Mouse (Mus musculus): Measurements from ENCODE around the gene Agr2.

- TF ChIP-seq CTCF (IDR thresholded peaks at IDR 0.05; ENCODE audit: borderline replicate concordance, control insufficient read depth, extremely low read depth, insufficient read depth, low read length, poor library complexity) (no peak), POLR2A (IDR thresholded peaks at IDR 0.05; ENCODE audit: control insufficient read depth, extremely low read depth, insufficient read depth, low read length, poor library complexity) (no peak)
Measured at GRCm38 (mm10) chr12:36036776-36037175, 44.1 kb downstream of the Agr2 start.
